Mouse (Mus musculus) limb, embryonic 14.5 days (tissue): ENCODE measurements around the gene Eif2a. TPM values are rescaled to one million over a fixed set of nuclear protein-coding genes. Genes with fewer than 3 reads are reported as not detected.

Experiments
- ATAC-seq: fragments of 200-750 bp; cut with Nextera tagmentation; 2 replicates; pipeline ENCODE4 v1.8.0; 2017; ENCODE audit warnings: low read depth, moderate number of reproducible peaks, moderate TSS enrichment; ENCODE audit not compliant: low FRiP score
- DNase-seq: peaks from one replicate; pipeline ENCODE4 v3.0.0-alpha.2; 2015; ENCODE audit warnings: low spot score
- H3K27ac ChIP-seq: fragments of 300-500 bp; sonication (generic); replicated peaks from 2 replicates; pipeline ENCODE4 v1.5.1; 2014; ENCODE audit warnings: low read depth, mild to moderate bottlenecking, low read length, moderate library complexity, mixed read lengths
- H3K27me3 ChIP-seq: fragments of 300-500 bp; sonication (generic); 2 replicates; pipeline ENCODE4 v1.6.1; 2014; ENCODE audit warnings: low read length, mixed read lengths; ENCODE audit not compliant: control insufficient read depth, insufficient read depth
- H3K36me3 ChIP-seq: fragments of 300-500 bp; sonication (generic); 2 replicates; pipeline ENCODE4 v1.6.1; 2014; ENCODE audit warnings: mild to moderate bottlenecking, low read length, moderate library complexity, mixed read lengths; ENCODE audit not compliant: control insufficient read depth, insufficient read depth
- H3K4me1 ChIP-seq: fragments of 300-500 bp; sonication (generic); 2 replicates; pipeline ENCODE4 v1.6.1; 2014; ENCODE audit warnings: antibody characterized with exemption, low read length, mixed read lengths; ENCODE audit not compliant: control insufficient read depth, insufficient read depth
- H3K4me2 ChIP-seq: fragments of 300-500 bp; sonication (generic); replicated peaks from 2 replicates; pipeline ENCODE4 v1.6.1; 2014; ENCODE audit warnings: low read depth, mild to moderate bottlenecking, low read length, moderate library complexity; ENCODE audit not compliant: severe bottlenecking
- H3K4me3 ChIP-seq: fragments of 300-500 bp; sonication (generic); replicated peaks from 2 replicates; pipeline ENCODE4 v1.5.1; 2014; ENCODE audit warnings: low read length
- H3K9ac ChIP-seq: fragments of 300-500 bp; sonication (generic); 2 replicates; pipeline ENCODE4 v1.6.1; 2014; ENCODE audit warnings: mild to moderate bottlenecking, low read depth, low read length, moderate library complexity; ENCODE audit not compliant: severe bottlenecking
- H3K9me3 ChIP-seq: fragments of 300-500 bp; sonication (generic); 2 replicates; pipeline ENCODE4 v1.6.1; 2016; ENCODE audit warnings: low read length; ENCODE audit not compliant: control insufficient read depth
- POLR2A ChIP-seq: fragments of 200-500 bp; IDR thresholded peaks from 2 replicates; pipeline ENCODE4 v1.8.0; 2012; ENCODE audit warnings: inconsistent platforms, mild to moderate bottlenecking, moderate library complexity, borderline replicate concordance; ENCODE audit not compliant: insufficient read depth, insufficient read length; ENCODE audit errors: extremely low read depth
- WGBS: fragments of 180-500 bp; shearing (Covaris S2); extraction: QIAGEN DNeasy Blood & Tissue Kit; methylation state at CpG from one replicate; pipeline ENCODE4 v1.1.7; 2014; 5-methylcytosine and 5-hydroxymethylcytosine counted together
- polyA plus RNA-seq, 2 experiments: library from polyadenylated mRNA; depleted of rRNA in 1 of 2; stranded (reverse) in 1 of 2; unstranded in 1 of 2; fragments of >200 nt; fragmentation: Nextera tagmentation in 1 of 2; extraction: Ambion mirVana in 1 of 2; gene quantifications; 2 replicates each; pipeline versions ENCODE4 v1.2.1 to v1.2.3; 2012 to 2014

The Eif2a gene
- polyA plus RNA-seq, 2 experiments: 52.2 to 55.8 TPM

DNA sequence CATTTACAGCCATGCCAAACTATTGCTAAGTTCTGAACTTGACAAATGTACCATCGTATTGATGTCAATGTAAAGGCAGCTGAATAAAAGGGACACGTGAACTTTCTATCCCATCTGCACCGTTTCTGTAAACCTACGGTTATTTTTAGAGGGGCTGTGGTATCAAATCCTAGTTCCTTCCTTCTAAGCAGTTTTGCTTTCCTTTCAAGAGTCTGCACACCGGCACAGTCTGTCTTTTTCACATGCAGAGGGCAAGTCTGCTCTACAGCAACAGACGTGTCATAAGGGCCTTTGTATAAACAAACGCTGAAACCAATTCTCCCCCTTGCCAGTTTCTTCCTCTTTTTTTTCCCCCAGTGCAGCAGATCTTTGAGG lies 9.0 kb upstream of the Eif2a start:
- DNase-seq: no peak
- Histone ChIP-seq H3K27ac (no peak overlapping the region), H3K4me1 (no peaks in the 10 kb centered on the region), H3K27me3 (no peaks in the 10 kb centered on the region), H3K9me3 (no peaks in the 10 kb centered on the region), H3K36me3 (peaks cover 6% of the 10 kb centered on the region), H3K4me2 (no peak overlapping the region), H3K9ac (no peak overlapping the region), H3K4me3 (no peak overlapping the region)
- WGBS: 68% methylated on average over 7 of the region's 7 CpGs
- TF ChIP-seq POLR2A: no peak
- no peak for ATAC-seq

DNA sequence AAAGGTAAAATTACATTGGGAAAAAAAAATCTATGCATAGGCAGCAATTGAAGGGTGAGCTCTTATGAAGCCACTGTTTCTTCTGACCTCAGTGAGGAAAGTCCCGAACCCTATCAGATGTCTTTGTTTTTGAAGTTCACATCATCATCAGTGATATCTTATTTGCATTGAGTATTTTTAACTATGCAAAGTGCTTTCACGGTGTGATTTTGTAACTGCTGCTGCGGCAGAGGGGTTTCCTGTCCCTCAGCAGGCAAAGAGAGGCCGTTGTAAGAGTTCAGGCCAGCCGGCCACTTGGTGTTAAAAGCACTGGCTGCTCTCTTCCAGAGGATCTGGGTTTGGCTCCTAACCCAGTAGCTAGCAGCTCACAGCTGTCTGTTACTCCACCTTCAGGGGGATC lies 8.4 kb upstream of the Eif2a start:
- no peak overlapping the region for H3K4me2 ChIP-seq
- no peak for ATAC-seq
- no peaks in the 10 kb centered on the region for H3K27me3 ChIP-seq
- WGBS: 50% methylated on average over 5 of the region's 5 CpGs
- no peaks in the 10 kb centered on the region for H3K9me3 ChIP-seq
- H3K36me3 ChIP-seq: peaks cover 9% of the 10 kb centered on the region
- no peak overlapping the region for H3K4me3 ChIP-seq
- no peak overlapping the region for H3K9ac ChIP-seq
- H3K27ac ChIP-seq: no peak overlapping the region
- no peak for DNase-seq
- no peak for TF ChIP-seq POLR2A
- no peaks in the 10 kb centered on the region for H3K4me1 ChIP-seq

DNA sequence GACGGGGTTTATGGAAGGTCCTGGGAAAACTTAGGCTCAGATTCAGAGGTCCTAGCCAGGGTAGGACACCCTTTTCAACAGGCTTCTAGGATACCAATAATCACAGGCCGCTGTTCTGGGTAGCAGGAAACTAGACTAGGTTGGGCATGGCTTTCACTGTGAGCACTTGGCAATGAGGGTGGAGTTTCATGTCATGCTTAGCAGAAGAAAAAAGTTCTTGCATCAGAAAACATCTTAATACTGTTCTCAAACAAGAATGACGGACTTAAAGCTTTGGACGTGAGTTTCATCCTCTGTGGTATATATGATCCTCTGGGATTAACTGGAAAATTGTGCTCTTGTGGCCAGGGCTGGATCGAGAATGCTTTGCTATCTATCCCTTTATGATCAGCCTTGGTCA lies 7.8 kb upstream of the Eif2a start:
- Histone ChIP-seq H3K27ac (no peak overlapping the region), H3K9ac (no peak overlapping the region), H3K4me1 (no peaks in the 10 kb centered on the region), H3K27me3 (no peaks in the 10 kb centered on the region), H3K4me3 (no peak overlapping the region), H3K9me3 (no peaks in the 10 kb centered on the region), H3K4me2 (no peak overlapping the region), H3K36me3 (peaks cover 14% of the 10 kb centered on the region)
- DNase-seq: no peak
- no peak for TF ChIP-seq POLR2A
- 81% methylated on average over 5 of the region's 5 CpGs for WGBS
- no peak for ATAC-seq

DNA sequence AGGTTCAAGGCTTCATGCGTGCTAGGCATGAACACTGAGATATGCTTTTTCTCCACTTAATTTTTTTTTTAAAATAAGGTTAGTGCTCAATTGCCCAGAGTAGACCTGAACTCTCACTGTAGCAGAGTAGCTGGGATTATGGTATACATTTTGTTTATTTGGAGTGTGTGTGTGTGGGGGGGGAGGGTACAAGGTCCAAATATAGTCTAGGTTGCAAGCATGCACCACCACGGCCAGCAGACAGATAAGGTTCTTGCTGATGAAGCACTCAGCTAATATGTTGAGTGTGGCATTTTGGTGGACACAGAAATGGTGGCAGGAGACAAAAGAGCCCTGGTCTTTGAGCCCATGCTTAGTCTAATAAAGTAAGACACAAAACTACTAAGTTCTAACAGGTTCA lies 6.7 kb upstream of the Eif2a start:
- no peak overlapping the region for H3K9ac ChIP-seq
- no peaks in the 10 kb centered on the region for H3K9me3 ChIP-seq
- no peak overlapping the region for H3K27ac ChIP-seq
- no peaks in the 10 kb centered on the region for H3K4me1 ChIP-seq
- no peak for TF ChIP-seq POLR2A
- WGBS: 87% methylated on average over 2 of the region's 2 CpGs
- DNase-seq (no peak), ATAC-seq (no peak)
- no peaks in the 10 kb centered on the region for H3K27me3 ChIP-seq
- H3K36me3 ChIP-seq: peaks cover 25% of the 10 kb centered on the region
- no peak overlapping the region for H3K4me2 ChIP-seq
- no peak overlapping the region for H3K4me3 ChIP-seq

DNA sequence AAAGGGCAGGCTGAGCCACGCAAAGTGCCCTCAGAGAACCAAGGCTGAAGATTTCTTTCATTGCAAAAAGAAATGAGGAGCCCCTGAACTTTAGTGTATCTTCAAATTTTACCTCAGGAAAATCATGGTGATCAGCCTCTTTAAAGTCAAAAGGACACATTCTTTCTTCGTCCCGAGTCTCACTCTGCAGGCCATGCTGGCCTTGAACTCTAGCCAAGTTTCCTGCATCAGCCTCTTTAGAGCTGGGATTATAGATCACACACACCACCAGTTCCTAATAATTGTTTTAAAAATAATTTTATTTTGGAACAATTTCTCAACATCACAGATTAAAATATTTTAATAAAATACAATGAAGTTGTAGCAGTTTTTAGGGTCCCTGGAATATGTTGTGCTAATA lies 6.1 kb upstream of the Eif2a start:
- H3K27ac ChIP-seq: no peak overlapping the region
- H3K36me3 ChIP-seq: peaks cover 25% of the 10 kb centered on the region
- H3K9ac ChIP-seq: no peak overlapping the region
- no peak overlapping the region for H3K4me3 ChIP-seq
- WGBS: 59% methylated on average over 3 of the region's 3 CpGs
- no peak overlapping the region for H3K4me2 ChIP-seq
- no peaks in the 10 kb centered on the region for H3K9me3 ChIP-seq
- no peak for ATAC-seq
- TF ChIP-seq POLR2A: no peak
- H3K27me3 ChIP-seq: no peaks in the 10 kb centered on the region
- peaks cover 4% of the 10 kb centered on the region; the same call in 1 of the 2 replicates for H3K4me1 ChIP-seq
- DNase-seq: no peak

DNA sequence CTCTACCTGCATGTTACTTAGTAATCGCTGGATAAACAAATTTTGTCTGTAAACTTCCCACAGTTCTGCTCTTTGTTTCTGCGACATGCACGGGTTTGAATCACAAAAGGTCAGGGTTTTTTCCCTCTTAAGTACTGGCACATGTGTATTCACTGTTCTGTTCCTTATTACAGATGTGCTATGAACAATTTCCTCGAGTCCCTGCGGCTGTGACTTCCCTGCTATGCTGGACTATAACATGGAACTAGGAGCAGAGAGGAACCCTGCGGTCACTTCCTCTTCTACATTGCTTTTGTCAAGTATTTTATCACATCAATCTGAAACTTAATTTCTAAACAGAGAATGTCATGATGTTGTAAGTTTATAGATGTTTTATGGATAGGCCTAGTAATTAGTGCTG lies 5.3 kb upstream of the Eif2a start:
- no peaks in the 10 kb centered on the region for H3K9me3 ChIP-seq
- no peak for DNase-seq
- H3K4me3 ChIP-seq: no peak overlapping the region
- H3K36me3 ChIP-seq: peaks cover 25% of the 10 kb centered on the region
- H3K27me3 ChIP-seq: no peaks in the 10 kb centered on the region
- peaks cover 4% of the 10 kb centered on the region; the same call in 1 of the 2 replicates for H3K4me1 ChIP-seq
- no peak overlapping the region for H3K4me2 ChIP-seq
- no peak for TF ChIP-seq POLR2A
- ATAC-seq: no peak
- WGBS: 76% methylated on average over 6 of the region's 6 CpGs
- no peak overlapping the region for H3K27ac ChIP-seq
- H3K9ac ChIP-seq: no peak overlapping the region
